Mouse (Mus musculus) adrenal gland (tissue): Measurements from ENCODE around the gene Oas1e.
"Not testable (repeated sequence)": the region's sequence is repeated elsewhere in the genome, so short reads cannot be mapped to it uniquely, and the experiment has no call there.

Experiments
- intact Hi-C: fragments of 180-260 bp; cut with DNase I; formaldehyde crosslinking; loops from one replicate; pipeline ENCODE4 v1.15.1; 2025
- long read RNA-seq, 2 experiments: library from polyadenylated mRNA; unstranded; transcript quantifications; one replicate each; pipeline ENCODE4 v2.0.0; 2020; ENCODE audit warnings: borderline replicate concordance in 1 of 2; ENCODE audit not compliant: insufficient replicate concordance in 1 of 2

Gene Oas1e
- long read RNA-seq, experiment 1, result 0 reads
- long read RNA-seq, experiment 2, result 0 reads

GRCm38 (mm10) chr5:120795480-120796034 is at the start of gene Oas1e:
TSS of gene Oas1e (minus strand) at chr5:120795530.
- intact Hi-C loops, result not testable (repeated sequence)

GRCm38 (mm10) chr5:120844713-120845112 is 49.4 kb upstream of the Oas1e start:
- intact Hi-C loops, result no loop called here

GRCm38 (mm10) chr5:120836731-120837585 is 41.6 kb upstream of the Oas1e start:
- intact Hi-C loops, result no loop called here

GRCm38 (mm10) chr5:120833335-120834280 is 38.3 kb upstream of the Oas1e start:
- intact Hi-C loops, result no loop called here

GRCm38 (mm10) chr5:120831031-120831430 is 35.7 kb upstream of the Oas1e start:
- intact Hi-C loops, result no loop called here

GRCm38 (mm10) chr5:120818999-120819398 is 23.7 kb upstream of the Oas1e start:
- intact Hi-C loops, result loop anchor here (5.0 kb wide), 1 partner anchor 113 kb away; no protein-coding TSS in a partner anchor

GRCm38 (mm10) chr5:120815949-120816348 is 20.6 kb upstream of the Oas1e start:
- intact Hi-C loops, result loop anchor here (5.0 kb wide), 1 partner anchor 116 kb away; no protein-coding TSS in a partner anchor

- intact Hi-C loops, result no loop called here
Measured at GRCm38 (mm10) chr5:120813023-120813422, 17.7 kb upstream of the Oas1e start.

- intact Hi-C loops, result no loop called here
Measured at GRCm38 (mm10) chr5:120811951-120812819, 16.9 kb upstream of the Oas1e start, which contains the start of gene Oas1c. TSS of gene Oas1c (minus strand) at chr5:120812514.

- intact Hi-C loops, result no loop called here
Measured at GRCm38 (mm10) chr5:120809171-120809570, 13.8 kb upstream of the Oas1e start.

GRCm38 (mm10) chr5:120806458-120806857 is 11.1 kb upstream of the Oas1e start:
- intact Hi-C loops, result no loop called here

- intact Hi-C loops, result no loop called here
Measured at GRCm38 (mm10) chr5:120803596-120803995, 8.3 kb upstream of the Oas1e start.

GRCm38 (mm10) chr5:120798943-120799342 is 3.6 kb upstream of the Oas1e start:
- intact Hi-C loops, result not testable (repeated sequence)

GRCm38 (mm10) chr5:120798147-120798546 is 2.8 kb upstream of the Oas1e start:
- intact Hi-C loops, result not testable (repeated sequence)

- intact Hi-C loops, result loop anchor here (5.0 kb wide), 1 partner anchor 59 kb away; no protein-coding TSS in a partner anchor
Measured at GRCm38 (mm10) chr5:120793043-120793442, 2.3 kb downstream of the Oas1e start.

- intact Hi-C loops, result no loop called here
Measured at GRCm38 (mm10) chr5:120787042-120787441, 8.3 kb downstream of the Oas1e start.

- intact Hi-C loops, result no loop called here
Measured at GRCm38 (mm10) chr5:120782446-120782845, 12.9 kb downstream of the Oas1e start.

- intact Hi-C loops, result no loop called here
Measured at GRCm38 (mm10) chr5:120781646-120782045, 13.7 kb downstream of the Oas1e start.

GRCm38 (mm10) chr5:120779922-120780321 is 15.4 kb downstream of the Oas1e start:
- intact Hi-C loops, result no loop called here

GRCm38 (mm10) chr5:120778941-120779340 is 16.4 kb downstream of the Oas1e start:
- intact Hi-C loops, result no loop called here
